Mouse (Mus musculus): ENCODE data around the gene Plekhm3. TPM values are rescaled to one million over a fixed set of nuclear protein-coding genes. Genes with fewer than 3 reads are reported as not detected.
"Not testable (repeated sequence)": the region's sequence is repeated elsewhere in the genome, so short reads cannot be mapped to it uniquely, and the experiment has no call there.

Gene Plekhm3
- polyA plus RNA-seq, 1 experiment from 2014 or later = 2.2 TPM

GRCm38 (mm10) chr1:64983247-64983646 is 26.6 kb upstream of the Plekhm3 start:
- Histone ChIP-seq H3K4me3 (ENCODE audit: low read depth, low read length) (no peak overlapping the region), H3K4me2 (replicated peaks; ENCODE audit: low read depth) (no peak overlapping the region), H3K27ac (replicated peaks) (no peak overlapping the region), H3K9ac (ENCODE audit: low read length) (no peak overlapping the region), H3K4me1 (replicated peaks; ENCODE audit: control insufficient read depth, insufficient read depth) (no peaks in the 10 kb centered on the region), H3K27me3 (ENCODE audit: control insufficient read depth, insufficient read depth, low read length) (no peaks in the 10 kb centered on the region), H3K36me3 (ENCODE audit: control insufficient read depth, insufficient read depth, low read length) (no peaks in the 10 kb centered on the region), H3K9me3 (ENCODE audit: control insufficient read depth, low read length) (no peaks in the 10 kb centered on the region)
- DNase-seq (ENCODE audit: low spot score) (no peak), ATAC-seq (ENCODE audit: low FRiP score, low TSS enrichment) (no peak)
- TF ChIP-seq EP300 (optimal IDR thresholded peaks at IDR 0.05) (no peak), CTCF (IDR thresholded peaks at IDR 0.05; ENCODE audit: low read depth) (no peak)
- WGBS = 64% methylated on average over 3 of the region's 3 CpGs

- no peak overlapping the region for H3K4me2 ChIP-seq (replicated peaks; ENCODE audit: low read depth)
- H3K36me3 ChIP-seq (ENCODE audit: control insufficient read depth, insufficient read depth, low read length) = no peaks in the 10 kb centered on the region
- no peak for TF ChIP-seq EP300 (optimal IDR thresholded peaks at IDR 0.05)
- no peak for TF ChIP-seq CTCF (IDR thresholded peaks at IDR 0.05; ENCODE audit: low read depth)
- H3K27me3 ChIP-seq (ENCODE audit: control insufficient read depth, insufficient read depth, low read length) = no peaks in the 10 kb centered on the region
- no peak overlapping the region for H3K4me3 ChIP-seq (ENCODE audit: low read depth, low read length)
- no peaks in the 10 kb centered on the region for H3K9me3 ChIP-seq (ENCODE audit: control insufficient read depth, low read length)
- no peak overlapping the region for H3K27ac ChIP-seq (replicated peaks)
- no peak for DNase-seq (ENCODE audit: low spot score)
- WGBS = 64% methylated on average over 7 of the region's 7 CpGs
- H3K9ac ChIP-seq (ENCODE audit: low read length) = no peak overlapping the region
- no peaks in the 10 kb centered on the region for H3K4me1 ChIP-seq (replicated peaks; ENCODE audit: control insufficient read depth, insufficient read depth)
- ATAC-seq (ENCODE audit: low FRiP score, low TSS enrichment) = 0 out of 2 replicates have a peak, but pooled peaks have one; percentile 26
These were observed 21.7 kb upstream of the Plekhm3 start for GRCm38 (mm10) chr1:64978321-64978799.

GRCm38 (mm10) chr1:64975346-64975745 is 18.7 kb upstream of the Plekhm3 start:
- Histone ChIP-seq H3K9me3 (ENCODE audit: control insufficient read depth, low read length) (no peaks in the 10 kb centered on the region), H3K9ac (ENCODE audit: low read length) (no peak overlapping the region), H3K4me3 (ENCODE audit: low read depth, low read length) (no peak overlapping the region), H3K27ac (replicated peaks) (no peak overlapping the region), H3K36me3 (ENCODE audit: control insufficient read depth, insufficient read depth, low read length) (no peaks in the 10 kb centered on the region), H3K4me1 (replicated peaks; ENCODE audit: control insufficient read depth, insufficient read depth) (no peaks in the 10 kb centered on the region), H3K27me3 (ENCODE audit: control insufficient read depth, insufficient read depth, low read length) (no peaks in the 10 kb centered on the region), H3K4me2 (replicated peaks; ENCODE audit: low read depth) (no peak overlapping the region)
- ATAC-seq (ENCODE audit: low FRiP score, low TSS enrichment) (no peak), DNase-seq (ENCODE audit: low spot score) (no peak)
- 48% methylated on average over 7 of the region's 7 CpGs for WGBS
- TF ChIP-seq CTCF (IDR thresholded peaks at IDR 0.05; ENCODE audit: low read depth) (no peak), EP300 (optimal IDR thresholded peaks at IDR 0.05) (no peak)

- no peak overlapping the region for H3K4me3 ChIP-seq (ENCODE audit: low read depth, low read length)
- 65% methylated on average over 5 of the region's 5 CpGs for WGBS
- no peak overlapping the region for H3K4me2 ChIP-seq (replicated peaks; ENCODE audit: low read depth)
- H3K4me1 ChIP-seq (replicated peaks; ENCODE audit: control insufficient read depth, insufficient read depth) = no peaks in the 10 kb centered on the region
- H3K27ac ChIP-seq (replicated peaks) = no peak overlapping the region
- peak; percentile 47; the same call in 1 of the 2 replicates for ATAC-seq (ENCODE audit: low FRiP score, low TSS enrichment)
- H3K27me3 ChIP-seq (ENCODE audit: control insufficient read depth, insufficient read depth, low read length) = no peaks in the 10 kb centered on the region
- no peaks in the 10 kb centered on the region for H3K9me3 ChIP-seq (ENCODE audit: control insufficient read depth, low read length)
- TF ChIP-seq CTCF (IDR thresholded peaks at IDR 0.05; ENCODE audit: low read depth) (no peak), EP300 (optimal IDR thresholded peaks at IDR 0.05) (no peak)
- no peaks in the 10 kb centered on the region for H3K36me3 ChIP-seq (ENCODE audit: control insufficient read depth, insufficient read depth, low read length)
- no peak overlapping the region for H3K9ac ChIP-seq (ENCODE audit: low read length)
- DNase-seq (ENCODE audit: low spot score) = no peak
These were observed 14.1 kb upstream of the Plekhm3 start for GRCm38 (mm10) chr1:64970685-64971084.

- no peak for TF ChIP-seq CTCF (IDR thresholded peaks at IDR 0.05; ENCODE audit: low read depth)
- no peak for TF ChIP-seq EP300 (optimal IDR thresholded peaks at IDR 0.05)
- ATAC-seq (ENCODE audit: low FRiP score, low TSS enrichment) (peak; percentile 25; the same call in 1 of the 2 replicates), DNase-seq (ENCODE audit: low spot score) (no peak)
- H3K4me2 ChIP-seq (replicated peaks; ENCODE audit: low read depth) = peak overlapping the region; percentile 65
- H3K9me3 ChIP-seq (ENCODE audit: control insufficient read depth, low read length) = no peaks in the 10 kb centered on the region
- H3K9ac ChIP-seq (ENCODE audit: low read length) = peak overlapping the region; percentile 90
- no peak overlapping the region for H3K27ac ChIP-seq (replicated peaks)
- 48% methylated on average over 8 of the region's 8 CpGs for WGBS
- no peaks in the 10 kb centered on the region for H3K36me3 ChIP-seq (ENCODE audit: control insufficient read depth, insufficient read depth, low read length)
- H3K4me3 ChIP-seq (ENCODE audit: low read depth, low read length) = peak overlapping the region; percentile 91
- H3K27me3 ChIP-seq (ENCODE audit: control insufficient read depth, insufficient read depth, low read length) = no peaks in the 10 kb centered on the region
- H3K4me1 ChIP-seq (replicated peaks; ENCODE audit: control insufficient read depth, insufficient read depth) = no peaks in the 10 kb centered on the region
These were observed 431 bp upstream of the Plekhm3 start for GRCm38 (mm10) chr1:64957021-64957489.

- not testable (repeated sequence) for H3K27ac ChIP-seq (replicated peaks); ATAC-seq (ENCODE audit: low FRiP score, low TSS enrichment); H3K4me2 ChIP-seq (replicated peaks; ENCODE audit: low read depth); H3K27me3 ChIP-seq (ENCODE audit: control insufficient read depth, insufficient read depth, low read length); H3K36me3 ChIP-seq (ENCODE audit: control insufficient read depth, insufficient read depth, low read length); H3K9ac ChIP-seq (ENCODE audit: low read length); H3K4me3 ChIP-seq (ENCODE audit: low read depth, low read length); H3K4me1 ChIP-seq (replicated peaks; ENCODE audit: control insufficient read depth, insufficient read depth); DNase-seq (ENCODE audit: low spot score); H3K9me3 ChIP-seq (ENCODE audit: control insufficient read depth, low read length)
- 88% methylated on average over 7 of the region's 7 CpGs for WGBS
These were observed 1.8 kb downstream of the Plekhm3 start for GRCm38 (mm10) chr1:64954786-64955185.
